Mouse (Mus musculus) cerebellum, postnatal 25 days (tissue): ENCODE measurements at regions not wholly inside any gene's neighbourhood (a gene's known extent, or its start where the extent isn't known, plus 50 kb on each side); places are given as distances from the start of the nearest gene placed in this dataset.

Experiments used
- DNase-seq, 2 experiments: peaks; one replicate each; pipeline ENCODE4 v3.0.0; 2021; ENCODE audit warnings: mixed read lengths in 2 of 2

GRCm38 (mm10) chr3:50888571-50889210 lies 335.6 kb upstream of the Noct start:
- DNase-seq = no peak

- no peak for DNase-seq
Observed at GRCm38 (mm10) chr3:50890537-50890936, 333.7 kb upstream of the Noct start.

- no peak for DNase-seq
Observed at GRCm38 (mm10) chr3:50898179-50898578, 326.1 kb upstream of the Noct start.

GRCm38 (mm10) chr3:50899830-50900350 lies 324.4 kb upstream of the Noct start:
- peak; percentile 46 to 48 for DNase-seq

GRCm38 (mm10) chr3:50900566-50900965 lies 323.7 kb upstream of the Noct start:
- DNase-seq = no peak

GRCm38 (mm10) chr3:50901321-50901720 lies 322.9 kb upstream of the Noct start:
- DNase-seq = no peak

- peak; percentile 33 to 52 for DNase-seq
Observed at GRCm38 (mm10) chr3:50902933-50903332, 321.3 kb upstream of the Noct start.

- DNase-seq = peak; percentile 76 to 77
Observed at GRCm38 (mm10) chr3:50904716-50905116, 319.5 kb upstream of the Noct start.

- DNase-seq = peak; percentile 19 to 22
Observed at GRCm38 (mm10) chr3:50905274-50905992, 318.8 kb upstream of the Noct start.

- DNase-seq = peak; percentile 96 to 97
Observed at GRCm38 (mm10) chr3:50905993-50906831, 318.0 kb upstream of the Noct start.

GRCm38 (mm10) chr3:50912980-50913518 lies 311.2 kb upstream of the Noct start:
- no peak for DNase-seq

- DNase-seq = no peak
Observed at GRCm38 (mm10) chr3:50914866-50915365, 309.3 kb upstream of the Noct start.

GRCm38 (mm10) chr3:50916305-50916854 lies 307.9 kb upstream of the Noct start:
- DNase-seq = no peak

- no peak for DNase-seq
Observed at GRCm38 (mm10) chr3:50922347-50922746, 301.9 kb upstream of the Noct start.

- no peak for DNase-seq
Observed at GRCm38 (mm10) chr3:50922832-50923231, 301.4 kb upstream of the Noct start.

GRCm38 (mm10) chr3:50923327-50923726 lies 300.9 kb upstream of the Noct start:
- DNase-seq = no peak

- DNase-seq = no peak
Observed at GRCm38 (mm10) chr3:50927318-50927717, 296.9 kb upstream of the Noct start.

GRCm38 (mm10) chr3:50929013-50929412 lies 295.2 kb upstream of the Noct start:
- DNase-seq = no peak

GRCm38 (mm10) chr3:50932397-50933089 lies 291.7 kb upstream of the Noct start:
- DNase-seq = peak; percentile 65 to 77

- no peak for DNase-seq
Observed at GRCm38 (mm10) chr3:50933090-50933443, 291.2 kb upstream of the Noct start.

- DNase-seq = no peak
Observed at GRCm38 (mm10) chr3:50939602-50940001, 284.6 kb upstream of the Noct start.

- no peak for DNase-seq
Observed at GRCm38 (mm10) chr3:50940656-50941055, 283.6 kb upstream of the Noct start.
